22 mouse cellular contexts compared by ENCODE assay signal in genomic region chr2:50519129-50519504, GRCm38 (mm10).
A peak's percentile ranks its signal among the peaks of the same experiment; 100 is the strongest.
DNase-seq lines count a peak whose midpoint lies in the region; ATAC-seq and TF ChIP-seq lines count a peak whose summit lies in the region.
"Had no signal": no experiment of that assay in that cellular context is flagged by ENCODE, and none has a peak within 500 bp of the region (broad histone marks: within the 10 kb centered on the region; RNA-seq: fewer than 3 reads in every experiment).

No protein-coding gene starts in this region.

- TF ChIP-seq CTCF in hindbrain, postnatal 0 days (IDR thresholded peaks at IDR 0.05; ENCODE audit: low read depth), result no peak
- no peak for TF ChIP-seq CTCF in midbrain, postnatal 0 days (IDR thresholded peaks at IDR 0.05)

- no peaks in the 10 kb centered on the region for H3K9me3 ChIP-seq in hindbrain, embryonic 14.5 days (ENCODE audit: control insufficient read depth, low read length)
- H3K9me3 ChIP-seq in hindbrain, postnatal 0 days (ENCODE audit: low read length), result no peaks in the 10 kb centered on the region
- no peaks in the 10 kb centered on the region for H3K9me3 ChIP-seq in midbrain, embryonic 15.5 days
- H3K9me3 ChIP-seq in midbrain, postnatal 0 days (ENCODE audit: low read length), result no peaks in the 10 kb centered on the region
- H3K9me3 ChIP-seq: embryonic facial prominence, embryonic 13.5 days; forebrain, embryonic 10.5 days; heart, embryonic 13.5 days; limb, embryonic 12.5 days had no signal

- H3K9ac ChIP-seq in hindbrain, embryonic 14.5 days, result peak overlapping the region; percentile 19; the same call in 1 of the 2 replicates
- H3K9ac ChIP-seq in hindbrain, postnatal 0 days (replicated peaks; ENCODE audit: low read length), result no peak overlapping the region
- H3K9ac ChIP-seq in midbrain, embryonic 15.5 days, result no peak overlapping the region
- no peak overlapping the region for H3K9ac ChIP-seq in midbrain, postnatal 0 days (replicated peaks; ENCODE audit: low read length, poor library complexity, severe bottlenecking)
- H3K9ac ChIP-seq: embryonic facial prominence, embryonic 13.5 days; heart, embryonic 13.5 days; limb, embryonic 12.5 days had no signal

- H3K27me3 ChIP-seq in hindbrain, embryonic 14.5 days (ENCODE audit: control insufficient read depth, insufficient read depth, low read length), result no peaks in the 10 kb centered on the region
- no peaks in the 10 kb centered on the region for H3K27me3 ChIP-seq in hindbrain, postnatal 0 days (ENCODE audit: insufficient read depth, low read length)
- H3K27me3 ChIP-seq in midbrain, embryonic 15.5 days (replicated peaks), result no peaks in the 10 kb centered on the region
- no peaks in the 10 kb centered on the region for H3K27me3 ChIP-seq in midbrain, postnatal 0 days (ENCODE audit: insufficient read depth, low read length)
- H3K27me3 ChIP-seq: embryonic facial prominence, embryonic 13.5 days; heart, embryonic 13.5 days; limb, embryonic 12.5 days; Patski had no signal

- no peak for ATAC-seq in hindbrain, embryonic 14.5 days (ENCODE audit: low FRiP score)
- no peak for ATAC-seq in hindbrain, postnatal 0 days
- ATAC-seq in midbrain, embryonic 15.5 days (replicated peaks), result no peak
- no peak for ATAC-seq in midbrain, postnatal 0 days (ENCODE audit: low FRiP score)
- peak; percentile 87 for ATAC-seq in granulocyte monocyte progenitor cell, adult 5-6 weeks (replicated peaks; ENCODE audit: poor library complexity, severe bottlenecking)
- peak; percentile 71 for ATAC-seq in monocyte, adult 5-6 weeks (replicated peaks; ENCODE audit: insufficient number of reproducible peaks, low FRiP score, low TSS enrichment, poor library complexity, severe bottlenecking)
- ATAC-seq: intestine, postnatal 0 days; Patski had no signal

- H3K4me2 ChIP-seq in hindbrain, embryonic 14.5 days (replicated peaks), result no peak overlapping the region
- H3K4me2 ChIP-seq in hindbrain, postnatal 0 days (ENCODE audit: low read depth, low read length), result no peak overlapping the region
- no peak overlapping the region for H3K4me2 ChIP-seq in midbrain, embryonic 15.5 days
- no peak overlapping the region for H3K4me2 ChIP-seq in midbrain, postnatal 0 days (ENCODE audit: low read depth, low read length, poor library complexity, severe bottlenecking)
- H3K4me2 ChIP-seq: heart, embryonic 13.5 days; limb, embryonic 12.5 days had no signal

- no peak overlapping the region for H3K4me3 ChIP-seq in hindbrain, embryonic 14.5 days (replicated peaks; ENCODE audit: low read length)
- H3K4me3 ChIP-seq in hindbrain, postnatal 0 days (ENCODE audit: low read length), result no peak overlapping the region
- H3K4me3 ChIP-seq in midbrain, embryonic 15.5 days, result no peak overlapping the region
- H3K4me3 ChIP-seq in midbrain, postnatal 0 days (ENCODE audit: low read depth, low read length), result no peak overlapping the region
- H3K4me3 ChIP-seq: embryonic facial prominence, embryonic 13.5 days; forebrain, embryonic 10.5 days; gastrocnemius, adult 2 months; heart, embryonic 13.5 days; limb, embryonic 12.5 days had no signal

- H3K27ac ChIP-seq in hindbrain, embryonic 14.5 days, result peak overlapping the region; percentile 73
- H3K27ac ChIP-seq in hindbrain, postnatal 0 days, result no peak overlapping the region
- H3K27ac ChIP-seq in midbrain, embryonic 15.5 days, result peak overlapping the region; percentile 65
- H3K27ac ChIP-seq in midbrain, postnatal 0 days (ENCODE audit: low read depth, low read length), result no peak overlapping the region
- H3K27ac ChIP-seq: embryonic facial prominence, embryonic 13.5 days; forebrain, embryonic 10.5 days; gastrocnemius, adult 2 months; heart, embryonic 13.5 days; limb, embryonic 12.5 days; stomach, postnatal 0 days had no signal

- WGBS in hindbrain, embryonic 14.5 days, result 74% methylated on average over 1 of the region's 1 CpGs
- 71% methylated on average over 1 of the region's 1 CpGs for WGBS in hindbrain, postnatal 0 days
- 76% methylated on average over 1 of the region's 1 CpGs for WGBS in midbrain, embryonic 15.5 days
- 76% methylated on average over 1 of the region's 1 CpGs for WGBS in midbrain, postnatal 0 days

- H3K36me3 ChIP-seq in hindbrain, embryonic 14.5 days (replicated peaks; ENCODE audit: control insufficient read depth, insufficient read depth), result no peaks in the 10 kb centered on the region
- H3K36me3 ChIP-seq in hindbrain, postnatal 0 days (ENCODE audit: insufficient read depth, low read length), result no peaks in the 10 kb centered on the region
- H3K36me3 ChIP-seq in midbrain, embryonic 15.5 days (replicated peaks), result no peaks in the 10 kb centered on the region
- no peaks in the 10 kb centered on the region for H3K36me3 ChIP-seq in midbrain, postnatal 0 days (ENCODE audit: insufficient read depth, low read length)
- H3K36me3 ChIP-seq: embryonic facial prominence, embryonic 13.5 days; forebrain, embryonic 10.5 days; heart, embryonic 13.5 days; limb, embryonic 12.5 days had no signal

- no peak for DNase-seq in hindbrain, embryonic 14.5 days (ENCODE audit: low spot score)
- no peak for DNase-seq in hindbrain, postnatal 0 days (ENCODE audit: low spot score)
- DNase-seq in midbrain, postnatal 0 days (ENCODE audit: low spot score), result no peak
- no peak for DNase-seq in left cerebral cortex, postnatal 36 days (ENCODE audit: low spot score in 2 of 2)
- no peak for DNase-seq in adrenal gland, adult 18-20 months (ENCODE audit: low spot score in 2 of 2)
- DNase-seq: adrenal gland, postnatal 14 days; cerebellum, adult 11 months; gastrocnemius, adult 2 months; kidney, postnatal 25 days; spleen, adult 18-20 months; thymus, adult 18-20 months; thymus, postnatal 25 days had no signal

- intact Hi-C loops in left cerebral cortex, postnatal 36 days (cut with DNase I), result no loop called here

- peaks cover 23% of the 10 kb centered on the region for H3K4me1 ChIP-seq in hindbrain, embryonic 14.5 days (replicated peaks; ENCODE audit: control insufficient read depth, insufficient read depth, low read length)
- peaks cover 4% of the 10 kb centered on the region; the same call in 1 of the 2 replicates for H3K4me1 ChIP-seq in hindbrain, postnatal 0 days (ENCODE audit: insufficient read depth, low read length)
- H3K4me1 ChIP-seq in midbrain, embryonic 15.5 days, result peaks cover 22% of the 10 kb centered on the region; the same call in 1 of the 2 replicates
- no peaks in the 10 kb centered on the region; the same call in 1 of the 2 replicates for H3K4me1 ChIP-seq in midbrain, postnatal 0 days (ENCODE audit: insufficient read depth, low read length)
- H3K4me1 ChIP-seq: heart, embryonic 13.5 days had no signal

Comparison
In these comparisons a context has a peak if more than half of its experiments do, and no peak if none do; other contexts are left out.
1. H3K27ac ChIP-seq: peak in hindbrain, embryonic 14.5 days (single experiment) and midbrain, embryonic 15.5 days (single experiment); none in hindbrain, postnatal 0 days (single experiment) and midbrain, postnatal 0 days (single experiment).
2. ATAC-seq: peak in granulocyte monocyte progenitor cell, adult 5-6 weeks (single experiment) and monocyte, adult 5-6 weeks (single experiment); none in hindbrain, embryonic 14.5 days (single experiment), hindbrain, postnatal 0 days (single experiment), midbrain, embryonic 15.5 days (single experiment) and midbrain, postnatal 0 days (single experiment).